10 mouse cellular contexts compared by ENCODE assay signal in genomic region chr10:110762134-110762884, GRCm38 (mm10). TPM values are rescaled to one million over a fixed set of nuclear protein-coding genes. Genes with fewer than 3 reads are reported as not detected.
A peak's percentile ranks its signal among the peaks of the same experiment; 100 is the strongest.
DNase-seq lines count a peak whose midpoint lies in the region; ATAC-seq lines count a peak whose summit lies in the region.
"Had no signal": no experiment of that assay in that cellular context is flagged by ENCODE, and none has a peak within 500 bp of the region (broad histone marks: within the 10 kb centered on the region; RNA-seq: fewer than 3 reads in every experiment).

No protein-coding gene starts in this region.

- no peaks in the 10 kb centered on the region for H3K9me3 ChIP-seq in hindbrain, embryonic 15.5 days
- peaks cover 4% of the 10 kb centered on the region; the same call in 1 of the 2 replicates for H3K9me3 ChIP-seq in intestine, embryonic 16.5 days (ENCODE audit: control insufficient read depth, low read length)
- H3K9me3 ChIP-seq in kidney, embryonic 14.5 days (ENCODE audit: control insufficient read depth, low read length): peaks cover 4% of the 10 kb centered on the region; the same call in 1 of the 2 replicates
- H3K9me3 ChIP-seq: lung, embryonic 15.5 days had no signal

- 0 out of 2 replicates have a peak overlapping the region, but pooled peaks have one; percentile 1 for H3K4me3 ChIP-seq in hindbrain, embryonic 15.5 days
- no peak overlapping the region for H3K4me3 ChIP-seq in intestine, embryonic 16.5 days (ENCODE audit: low read length)
- no peak overlapping the region for H3K4me3 ChIP-seq in kidney, embryonic 14.5 days (ENCODE audit: low read length)
- H3K4me3 ChIP-seq: lung, embryonic 15.5 days had no signal

- WGBS in hindbrain, embryonic 15.5 days: 40% methylated on average over 16 of the region's 16 CpGs
- 85% methylated on average over 16 of the region's 16 CpGs for WGBS in intestine, embryonic 16.5 days
- 94% methylated on average over 16 of the region's 16 CpGs for WGBS in kidney, embryonic 14.5 days

- H3K27ac ChIP-seq in hindbrain, embryonic 15.5 days (replicated peaks): no peak overlapping the region
- no peak overlapping the region for H3K27ac ChIP-seq in intestine, embryonic 16.5 days (ENCODE audit: low read length)
- no peak overlapping the region for H3K27ac ChIP-seq in kidney, embryonic 14.5 days (ENCODE audit: low read depth, low read length)
- H3K27ac ChIP-seq: lung, embryonic 15.5 days had no signal

- peak; percentile 55 for DNase-seq in 3T3-L1 (ENCODE audit: low read depth, low spot score)
- DNase-seq in ES-CJ7 (ENCODE audit: low read depth, low spot score): peak; percentile 42
- peak; percentile 81 for DNase-seq in cerebellum, adult 9-11 months
- DNase-seq in adrenal gland, adult 8-10 months: no peak
- DNase-seq: gastrocnemius, postnatal 25 days had no signal

- H3K36me3 ChIP-seq in hindbrain, embryonic 15.5 days: peaks cover 8% of the 10 kb centered on the region
- H3K36me3 ChIP-seq in intestine, embryonic 16.5 days (ENCODE audit: control insufficient read depth, insufficient read depth, low read length): peaks cover 15% of the 10 kb centered on the region
- peaks cover 70% of the 10 kb centered on the region for H3K36me3 ChIP-seq in kidney, embryonic 14.5 days (ENCODE audit: control insufficient read depth, insufficient read depth, low read length)

- H3K4me1 ChIP-seq in hindbrain, embryonic 15.5 days (replicated peaks): no peaks in the 10 kb centered on the region; the same call in 1 of the 2 replicates
- no peaks in the 10 kb centered on the region for H3K4me1 ChIP-seq in intestine, embryonic 16.5 days (ENCODE audit: control insufficient read depth, insufficient read depth, low read length)
- H3K4me1 ChIP-seq in kidney, embryonic 14.5 days (ENCODE audit: control insufficient read depth, insufficient read depth, low read length): no peaks in the 10 kb centered on the region
- H3K4me1 ChIP-seq: lung, embryonic 15.5 days had no signal

- H3K27me3 ChIP-seq in hindbrain, embryonic 15.5 days: no peaks in the 10 kb centered on the region
- no peaks in the 10 kb centered on the region for H3K27me3 ChIP-seq in intestine, embryonic 16.5 days (replicated peaks; ENCODE audit: control insufficient read depth, insufficient read depth, low read length)
- H3K27me3 ChIP-seq in kidney, embryonic 14.5 days (ENCODE audit: control insufficient read depth, insufficient read depth, low read length): no peaks in the 10 kb centered on the region
- H3K27me3 ChIP-seq: lung, embryonic 15.5 days had no signal

- no peak overlapping the region for H3K9ac ChIP-seq in hindbrain, embryonic 15.5 days
- no peak overlapping the region for H3K9ac ChIP-seq in intestine, embryonic 16.5 days (ENCODE audit: low read depth, low read length)
- no peak overlapping the region for H3K9ac ChIP-seq in kidney, embryonic 14.5 days (ENCODE audit: low read depth, low read length)
- H3K9ac ChIP-seq: lung, embryonic 15.5 days had no signal

- peak; percentile 72 for ATAC-seq in hindbrain, embryonic 15.5 days (ENCODE audit: low FRiP score, low read depth)
- no peak for ATAC-seq in intestine, embryonic 16.5 days
- no peak for ATAC-seq in erythroid progenitor cell, adult 5-6 weeks (replicated peaks; ENCODE audit: low FRiP score, poor library complexity, severe bottlenecking)
- ATAC-seq in kidney, embryonic 14.5 days (ENCODE audit: low FRiP score, low TSS enrichment): no peak

- H3K4me2 ChIP-seq in hindbrain, embryonic 15.5 days: peak overlapping the region; percentile 26
- H3K4me2 ChIP-seq in intestine, embryonic 16.5 days (ENCODE audit: low read depth, low read length): no peak overlapping the region
- no peak overlapping the region for H3K4me2 ChIP-seq in kidney, embryonic 14.5 days (replicated peaks; ENCODE audit: low read depth, low read length)
- H3K4me2 ChIP-seq: lung, embryonic 15.5 days had no signal

RNA-seq across cellular contexts. Expression of gene E2f7, which starts 17.1 kb away (rescaled TPM):
- polyA plus RNA-seq in hindbrain, embryonic 15.5 days (2015; fragmentation: Nextera tagmentation; extraction: Ambion mirVana): 6.7 and 9.3 TPM in 2 replicates
- total RNA-seq in adrenal gland, adult 8-10 months (2022): 1 to 10 TPM in 2 of 4 experiments, under 1 TPM in 2; 0.83 to 1.1 (median 0.96) TPM
- polyA plus RNA-seq in intestine, embryonic 16.5 days (2015; fragmentation: Nextera tagmentation; extraction: Ambion mirVana): 11.0 and 12.4 TPM in 2 replicates
- total RNA-seq in erythroid progenitor cell, adult 5-6 weeks (2015; ENCODE audit: low replicate concordance): 48.7 and 73.8 TPM in 2 replicates
- 42.1 and 47.7 TPM in 2 replicates for total RNA-seq in erythroid progenitor cell, adult 5-6 weeks (2017; ENCODE audit: low replicate concordance)
- 23.6 and 32.4 TPM in 2 replicates for polyA plus RNA-seq in kidney, embryonic 14.5 days (2014; fragmentation: Nextera tagmentation; extraction: Ambion mirVana)
